Mouse (Mus musculus) spleen, adult 2 months (tissue): ENCODE results near the gene Camk2b.

ENCODE experiments used
- CTCF ChIP-seq: fragments of 200-500 bp; IDR thresholded peaks from 2 replicates; pipeline ENCODE4 v1.5.1; 2011; ENCODE audit warnings: mild to moderate bottlenecking, inconsistent platforms; ENCODE audit not compliant: insufficient read depth, insufficient read length, insufficient replicate concordance; ENCODE audit errors: extremely low read depth
- POLR2A ChIP-seq: fragments of 200-500 bp; IDR thresholded peaks from 2 replicates; pipeline ENCODE4 v1.6.1; 2011; ENCODE audit warnings: low read depth, low read length, inconsistent platforms

- no peak for TF ChIP-seq POLR2A
- no peak for TF ChIP-seq CTCF
These were observed 123.2 kb downstream of the Camk2b start for GRCm38 (mm10) chr11:5942966-5943365.
